Mouse (Mus musculus) 3T3-L1 (cell line): ENCODE results near the gene Erc2.

Experiments
- DNase-seq: peaks from one replicate; pipeline ENCODE4 v3.0.0-alpha.2; 2015; ENCODE audit warnings: low read depth, low spot score

Erc2 gene

GRCm38 (mm10) chr14:28439171-28439570 lies 816.9 kb downstream of the Erc2 start:
- no peak for DNase-seq

- no peak for DNase-seq
Measured at GRCm38 (mm10) chr14:28441240-28441967, 819.2 kb downstream of the Erc2 start.

- no peak for DNase-seq
Measured at GRCm38 (mm10) chr14:28443254-28443944, 821.2 kb downstream of the Erc2 start.

GRCm38 (mm10) chr14:28445737-28446136 lies 823.5 kb downstream of the Erc2 start:
- DNase-seq: no peak

- DNase-seq: no peak
Measured at GRCm38 (mm10) chr14:28451771-28452170, 829.5 kb downstream of the Erc2 start.

GRCm38 (mm10) chr14:28456372-28457076 lies 834.3 kb downstream of the Erc2 start:
- DNase-seq: peak; percentile 67

- no peak for DNase-seq
Measured at GRCm38 (mm10) chr14:28457428-28457827, 835.2 kb downstream of the Erc2 start.

GRCm38 (mm10) chr14:28467956-28468355 lies 845.7 kb downstream of the Erc2 start:
- DNase-seq: no peak

- no peak for DNase-seq
Measured at GRCm38 (mm10) chr14:28469696-28470095, 847.5 kb downstream of the Erc2 start.

- DNase-seq: no peak
Measured at GRCm38 (mm10) chr14:28470212-28470611, 848.0 kb downstream of the Erc2 start.

- no peak for DNase-seq
Measured at GRCm38 (mm10) chr14:28475012-28475411, 852.8 kb downstream of the Erc2 start.

GRCm38 (mm10) chr14:28475421-28475820 lies 853.2 kb downstream of the Erc2 start:
- no peak for DNase-seq

- DNase-seq: no peak
Measured at GRCm38 (mm10) chr14:28476746-28477145, 854.5 kb downstream of the Erc2 start.

GRCm38 (mm10) chr14:28480866-28481265 lies 858.6 kb downstream of the Erc2 start:
- DNase-seq: no peak

GRCm38 (mm10) chr14:28493806-28494205 lies 871.6 kb downstream of the Erc2 start:
- no peak for DNase-seq

- DNase-seq: no peak
Measured at GRCm38 (mm10) chr14:28494273-28494672, 872.0 kb downstream of the Erc2 start.

- no peak for DNase-seq
Measured at GRCm38 (mm10) chr14:28501216-28501878, 879.1 kb downstream of the Erc2 start.

GRCm38 (mm10) chr14:28503276-28503675 lies 881.0 kb downstream of the Erc2 start:
- DNase-seq: no peak

- peak; percentile 69 for DNase-seq
Measured at GRCm38 (mm10) chr14:28504101-28505050, 882.1 kb downstream of the Erc2 start, which contains the start of gene Wnt5a. Gene Wnt5a, plus strand, starts transcription at chr14:28504750.

- peak; percentile 71 for DNase-seq
Measured at GRCm38 (mm10) chr14:28505051-28505585, 882.9 kb downstream of the Erc2 start.
